Mouse (Mus musculus) testis, adult 2 months (tissue): ENCODE measurements around the gene Gm37240. TPM values are rescaled to one million over a fixed set of nuclear protein-coding genes. Genes with fewer than 3 reads are reported as not detected.

Source experiments
- H3K27ac ChIP-seq: fragments of 200-500 bp; 2 replicates; pipeline ENCODE4 v1.5.1; 2012; ENCODE audit warnings: low read depth, low read length; ENCODE audit not compliant: control insufficient read depth, insufficient read depth
- H3K27me3 ChIP-seq: fragments of 200-500 bp; 2 replicates; pipeline ENCODE4 v1.6.1; 2012; ENCODE audit warnings: mild to moderate bottlenecking, low read length, moderate library complexity; ENCODE audit not compliant: control insufficient read depth, insufficient read depth
- H3K36me3 ChIP-seq: fragments of 200-500 bp; 2 replicates; pipeline ENCODE4 v1.6.1; 2012; ENCODE audit warnings: mild to moderate bottlenecking, low read length; ENCODE audit not compliant: control insufficient read depth, insufficient read depth
- H3K4me1 ChIP-seq: fragments of 200-500 bp; 2 replicates; pipeline ENCODE4 v1.6.1; 2012; ENCODE audit warnings: low read length; ENCODE audit not compliant: control insufficient read depth, insufficient read depth
- H3K4me3 ChIP-seq: fragments of 200-500 bp; 2 replicates; pipeline ENCODE4 v1.5.1; 2012; ENCODE audit warnings: low read depth, mild to moderate bottlenecking, low read length, moderate library complexity, mixed read lengths; ENCODE audit not compliant: control insufficient read depth
- CTCF ChIP-seq: fragments of 200-500 bp; IDR thresholded peaks from 2 replicates; pipeline ENCODE4 v1.5.1; 2012; ENCODE audit warnings: low read depth, mild to moderate bottlenecking, inconsistent platforms, low read length, moderate library complexity; ENCODE audit not compliant: control insufficient read depth, insufficient read depth, insufficient replicate concordance
- POLR2A ChIP-seq: fragments of 200-500 bp; IDR thresholded peaks from 2 replicates; pipeline ENCODE4 v1.6.1; 2012; ENCODE audit warnings: low read depth, mild to moderate bottlenecking, inconsistent platforms, low read length, moderate library complexity; ENCODE audit not compliant: control insufficient read depth
- polyA plus RNA-seq: library from polyadenylated mRNA; depleted of rRNA; stranded (reverse); fragments of >200 nt; gene quantifications from 2 replicates; pipeline ENCODE4 v1.2.3, GENCODE M21; 2012; rRNA removed

The Gm37240 gene
- polyA plus RNA-seq, 1 experiment: not detected

DNA sequence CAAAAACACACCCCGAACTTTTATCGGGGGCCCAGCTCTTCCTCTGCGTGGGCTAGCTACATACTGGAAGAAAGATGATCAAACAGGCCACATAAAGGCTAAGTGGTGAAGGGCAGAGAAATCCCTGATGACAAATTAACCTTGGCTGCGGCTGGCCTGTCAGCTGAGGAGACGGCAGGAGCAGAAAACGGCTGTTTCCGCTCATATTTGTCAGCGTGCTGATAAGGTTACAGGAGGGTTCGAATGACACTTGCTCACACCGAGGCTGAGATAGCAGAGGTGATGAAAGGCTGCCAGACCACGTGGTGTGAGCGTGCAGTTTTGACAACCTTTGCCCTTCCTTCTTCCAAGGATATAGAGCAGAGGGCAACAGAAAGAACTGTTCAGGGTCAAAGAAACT is 1426.4 kb downstream of the Gm37240 start:
- Histone ChIP-seq H3K36me3 (no peaks in the 10 kb centered on the region), H3K4me1 (peaks cover 11% of the 10 kb centered on the region), H3K4me3 (no peak overlapping the region), H3K27me3 (no peaks in the 10 kb centered on the region), H3K27ac (no peak overlapping the region)
- TF ChIP-seq POLR2A: no peak
- no peak for TF ChIP-seq CTCF

DNA sequence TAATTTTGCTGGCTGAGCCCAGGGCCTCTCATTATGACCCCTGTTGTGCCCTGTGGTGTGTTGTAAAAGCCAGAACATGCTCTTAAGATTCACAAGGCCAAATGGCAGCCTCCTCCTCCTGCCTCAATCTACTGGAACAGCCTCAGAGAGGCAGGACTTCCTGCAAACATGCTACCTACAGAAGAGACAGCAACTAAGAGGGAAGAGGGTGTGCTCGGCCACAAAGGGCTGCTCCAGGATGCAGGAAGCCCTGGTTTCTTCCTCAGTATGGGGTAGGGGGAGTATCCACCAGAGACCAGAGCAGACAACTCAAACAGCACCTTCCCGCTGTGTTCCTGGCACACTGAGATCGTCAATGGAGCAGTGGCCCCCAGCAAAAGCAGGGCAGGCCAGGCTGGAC is 1426.8 kb downstream of the Gm37240 start:
- no peak overlapping the region for H3K4me3 ChIP-seq
- TF ChIP-seq POLR2A: no peak
- TF ChIP-seq CTCF: no peak
- peaks cover 11% of the 10 kb centered on the region for H3K4me1 ChIP-seq
- no peaks in the 10 kb centered on the region for H3K36me3 ChIP-seq
- no peak overlapping the region for H3K27ac ChIP-seq
- no peaks in the 10 kb centered on the region for H3K27me3 ChIP-seq

DNA sequence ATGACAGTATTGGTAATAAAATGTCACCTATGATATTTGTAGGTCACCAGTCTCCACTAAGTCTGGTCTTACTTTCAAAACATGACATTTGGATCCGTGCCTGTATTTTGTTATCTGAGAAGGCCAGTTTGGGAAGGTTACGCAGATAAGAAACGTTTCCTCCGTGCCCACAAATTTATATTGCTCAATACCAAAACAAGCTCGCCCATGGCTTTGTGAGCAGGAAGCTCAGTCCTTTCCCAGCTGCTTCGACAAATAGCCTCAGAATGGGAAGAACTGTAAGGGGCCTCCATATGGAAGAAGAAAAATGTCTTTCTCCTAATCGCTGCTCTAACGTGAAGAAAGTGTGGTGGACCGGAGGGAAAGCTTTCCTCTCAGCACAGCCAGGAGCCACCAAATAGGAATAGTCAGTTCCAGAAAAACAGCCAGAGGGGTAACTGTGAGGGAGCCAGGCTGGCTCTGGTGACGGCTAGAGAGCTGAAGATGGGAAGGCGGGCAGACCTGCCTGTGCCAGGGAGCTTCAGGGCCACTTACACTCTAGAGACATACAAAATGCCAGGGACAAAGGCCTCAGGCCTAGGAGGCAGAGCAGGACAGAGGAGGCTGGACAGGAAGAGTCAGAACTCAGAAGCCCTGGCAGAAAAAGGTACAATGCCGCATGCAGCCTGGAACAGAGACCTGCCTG is 1431.4 kb downstream of the Gm37240 start:
- Histone ChIP-seq H3K36me3 (no peaks in the 10 kb centered on the region), H3K4me1 (no peaks in the 10 kb centered on the region), H3K4me3 (no peak overlapping the region), H3K27ac (peak overlapping the region; percentile 46), H3K27me3 (no peaks in the 10 kb centered on the region)
- TF ChIP-seq POLR2A (no peak), CTCF (no peak)

DNA sequence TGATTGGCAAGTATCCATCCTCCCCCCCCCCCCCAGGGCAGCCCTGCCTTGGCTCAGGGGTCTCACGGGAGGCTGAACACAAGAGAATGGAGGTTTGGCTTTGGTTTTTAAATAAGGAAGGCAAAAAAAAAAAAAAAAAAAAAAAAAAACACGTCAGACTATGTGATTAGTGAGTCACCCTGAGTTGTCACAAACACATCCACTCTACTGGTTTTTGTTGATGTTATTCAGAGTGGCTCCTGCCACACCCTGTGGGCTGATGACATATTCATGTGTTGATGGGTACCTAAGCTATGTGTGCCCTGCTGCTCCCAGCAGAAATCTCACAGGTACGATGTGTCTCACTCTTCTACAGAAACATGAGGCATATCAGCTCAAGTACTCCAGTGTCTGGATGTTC is 1436.7 kb downstream of the Gm37240 start:
- TF ChIP-seq CTCF (no peak), POLR2A (no peak)
- H3K27ac ChIP-seq: no peak overlapping the region
- H3K36me3 ChIP-seq: no peaks in the 10 kb centered on the region
- peak overlapping the region; percentile 56 for H3K4me3 ChIP-seq
- H3K27me3 ChIP-seq: no peaks in the 10 kb centered on the region
- no peaks in the 10 kb centered on the region; the same call in 1 of the 2 replicates for H3K4me1 ChIP-seq

DNA sequence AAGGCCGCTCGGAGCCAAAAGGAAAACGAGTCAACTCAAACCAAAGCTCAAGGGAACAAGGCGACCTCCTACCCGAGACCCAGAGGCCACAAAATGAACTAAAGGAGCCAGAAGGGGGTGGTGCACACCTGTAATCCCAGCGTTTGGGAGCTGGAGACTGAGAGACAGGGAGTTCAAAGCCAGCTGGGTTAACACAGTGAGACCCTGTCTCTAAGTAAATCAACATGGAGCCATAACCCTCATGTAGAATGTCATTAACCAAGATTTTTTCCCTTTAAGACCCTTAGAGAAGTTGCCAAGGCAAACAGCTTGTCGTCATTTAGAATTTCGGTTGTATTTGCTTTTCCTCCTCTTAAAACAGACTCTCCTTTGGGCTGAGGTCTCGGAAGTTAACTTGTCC is 1438.3 kb downstream of the Gm37240 start:
- Histone ChIP-seq H3K4me3 (no peak overlapping the region), H3K4me1 (peaks cover 12% of the 10 kb centered on the region), H3K27ac (no peak overlapping the region), H3K27me3 (no peaks in the 10 kb centered on the region), H3K36me3 (no peaks in the 10 kb centered on the region)
- TF ChIP-seq CTCF (no peak), POLR2A (no peak)

DNA sequence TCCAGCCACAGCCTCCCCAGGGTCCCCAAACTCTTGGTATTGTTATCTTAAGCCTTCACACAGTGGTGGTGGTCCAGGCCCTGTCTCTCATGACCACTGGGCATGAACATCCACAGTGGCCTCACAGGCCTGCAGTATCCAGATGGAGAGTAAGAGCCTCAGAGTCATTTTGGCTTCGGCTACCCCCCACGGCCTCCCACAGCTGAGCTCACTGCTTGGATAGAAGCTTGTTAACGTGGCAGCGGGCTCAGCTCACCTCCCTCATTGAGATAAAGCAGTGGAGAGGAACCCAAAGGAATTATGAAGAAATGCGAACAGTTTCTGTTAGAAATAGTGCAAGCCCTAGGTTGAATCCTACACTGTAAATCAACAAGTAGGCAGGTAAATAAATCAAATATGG is 1439.5 kb downstream of the Gm37240 start:
- H3K4me1 ChIP-seq: peaks cover 12% of the 10 kb centered on the region
- no peaks in the 10 kb centered on the region for H3K27me3 ChIP-seq
- H3K4me3 ChIP-seq: no peak overlapping the region
- TF ChIP-seq CTCF: no peak
- no peak for TF ChIP-seq POLR2A
- no peak overlapping the region for H3K27ac ChIP-seq
- H3K36me3 ChIP-seq: no peaks in the 10 kb centered on the region

Other genes with a start within 250 kb of the Gm37240 start
- gene Fam160a1, start 70.2 kb downstream of the Gm37240 start, polyA plus RNA-seq: 0.90 and 1.1 TPM in 2 replicates
- 0.25 and 0.43 TPM in 2 replicates for gene Glt28d2, start within 50 bp of the Gm37240 start, polyA plus RNA-seq
- 9.4 and 10.6 TPM in 2 replicates for gene Sh3d19, start 83.6 kb upstream of the Gm37240 start, polyA plus RNA-seq
- 15.5 and 18.7 TPM in 2 replicates for gene Prss48, start 115.0 kb upstream of the Gm37240 start, polyA plus RNA-seq